Mouse (Mus musculus): ENCODE results near the gene Nosip. TPM values are rescaled to one million over a fixed set of nuclear protein-coding genes. Genes with fewer than 3 reads are reported as not detected.
"Not testable (repeated sequence)": the region's sequence is repeated elsewhere in the genome, so short reads cannot be mapped to it uniquely, and the experiment has no call there.

Gene Nosip
- total RNA-seq, 2 experiments from 2014 or later = 44.3 to 46.8 TPM

DNA sequence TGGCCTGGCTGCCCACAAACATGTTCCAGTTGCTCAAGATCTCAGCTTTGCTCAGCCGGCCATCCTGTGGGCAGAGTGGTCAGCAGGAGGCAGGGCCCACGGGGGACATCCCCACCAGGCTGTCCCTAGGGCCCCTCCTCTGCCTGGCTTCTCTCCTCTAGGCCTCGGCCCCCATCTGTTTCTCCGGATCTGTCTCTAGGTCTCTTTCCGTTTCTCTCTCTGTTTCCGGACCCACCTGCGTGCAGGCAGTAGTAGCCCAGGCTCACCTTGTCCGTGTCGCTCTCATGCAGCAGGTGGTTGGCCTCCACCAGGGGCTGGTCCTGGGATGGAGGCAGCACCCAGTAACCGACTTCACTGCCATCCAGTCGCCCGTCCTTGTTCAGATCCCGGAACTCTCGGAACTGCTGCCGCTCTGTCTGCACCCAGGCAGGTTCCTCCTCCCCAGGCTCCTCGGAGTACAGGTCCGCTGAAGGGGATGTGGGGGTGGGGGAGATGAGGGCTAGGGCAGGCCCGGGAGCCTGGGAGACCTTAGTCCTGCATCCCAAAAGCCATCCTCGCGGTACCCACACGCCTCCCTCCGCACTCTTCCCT is 21.2 kb downstream of the Nosip start:
- no peak for DNase-seq (ENCODE audit: low spot score in 2 of 2)

DNA sequence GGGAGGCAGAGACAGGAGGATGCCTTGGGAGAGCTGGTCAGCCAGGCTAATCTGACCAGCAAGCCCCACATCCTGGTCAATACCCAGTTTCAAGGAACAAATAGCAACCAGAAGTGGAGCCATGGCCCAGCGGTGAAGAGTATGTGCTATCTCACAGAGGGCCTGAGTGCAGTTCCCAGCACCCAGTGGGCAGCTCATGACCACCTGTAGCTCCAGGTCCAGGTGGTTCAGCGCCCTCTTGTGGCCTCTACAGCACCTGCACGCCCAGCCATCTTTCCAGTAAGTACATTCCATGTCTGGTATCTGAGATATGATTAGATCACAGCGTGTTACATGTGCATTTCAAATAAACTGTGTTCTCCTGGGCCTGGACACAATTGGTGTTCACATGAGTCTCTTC is 23.9 kb downstream of the Nosip start:
- DNase-seq (ENCODE audit: low spot score in 2 of 2) = no peak

DNA sequence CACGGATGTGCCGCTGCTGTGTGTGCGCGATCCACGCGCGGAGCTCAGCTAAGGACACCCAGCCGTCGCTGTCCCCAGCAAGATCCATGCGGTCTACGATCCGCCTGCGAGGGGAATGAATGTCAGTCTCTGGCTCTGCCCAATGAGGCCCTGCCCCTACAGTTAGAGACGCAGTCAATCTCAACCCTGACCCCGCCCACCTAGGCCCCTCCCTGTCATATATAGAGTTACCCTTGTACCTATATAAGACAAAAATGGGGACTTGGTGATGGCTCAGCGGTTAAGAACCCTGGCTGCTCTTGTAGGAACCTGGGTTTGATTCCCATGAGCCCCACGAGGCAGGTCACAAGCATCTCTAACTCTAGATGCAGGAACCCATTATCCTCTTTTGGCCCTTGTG is 26.4 kb downstream of the Nosip start:
- DNase-seq (ENCODE audit: low spot score in 2 of 2) = no peak

DNA sequence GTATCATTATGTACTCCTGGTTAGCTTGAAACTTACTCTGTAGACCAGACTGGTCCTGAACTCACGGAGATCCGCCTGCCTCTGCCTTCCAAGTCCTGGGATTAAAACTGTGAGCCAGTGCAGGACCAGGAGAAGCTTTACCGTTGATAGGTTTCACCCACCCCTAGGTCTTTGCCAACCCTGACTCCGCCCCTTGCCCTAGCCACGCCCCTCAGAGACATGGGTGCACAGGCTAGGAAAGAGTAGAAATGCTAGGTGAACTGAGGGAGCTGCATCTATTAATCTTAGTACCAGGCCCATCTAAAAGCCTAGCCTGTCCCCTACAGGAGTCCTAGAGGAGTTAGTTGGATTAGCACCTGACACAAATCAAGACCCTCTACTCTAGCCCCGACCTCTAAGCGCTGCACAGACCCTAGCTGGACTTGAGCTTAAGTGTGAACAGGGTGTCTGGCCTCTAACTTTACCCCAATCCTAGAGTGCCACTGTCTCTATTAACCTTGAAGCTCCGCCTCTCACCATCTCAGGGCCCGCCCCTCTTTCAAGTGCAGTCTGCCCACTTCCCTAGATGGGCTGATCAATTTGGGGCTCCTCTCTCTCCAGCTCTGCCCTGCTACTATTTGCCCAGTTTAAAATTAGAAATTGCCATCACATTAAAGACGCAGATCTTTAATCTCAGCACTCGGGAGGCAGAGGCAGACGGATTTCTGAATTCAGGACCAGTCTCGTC is 28.2 kb downstream of the Nosip start:
- no peak for DNase-seq (ENCODE audit: low spot score in 2 of 2)

DNA sequence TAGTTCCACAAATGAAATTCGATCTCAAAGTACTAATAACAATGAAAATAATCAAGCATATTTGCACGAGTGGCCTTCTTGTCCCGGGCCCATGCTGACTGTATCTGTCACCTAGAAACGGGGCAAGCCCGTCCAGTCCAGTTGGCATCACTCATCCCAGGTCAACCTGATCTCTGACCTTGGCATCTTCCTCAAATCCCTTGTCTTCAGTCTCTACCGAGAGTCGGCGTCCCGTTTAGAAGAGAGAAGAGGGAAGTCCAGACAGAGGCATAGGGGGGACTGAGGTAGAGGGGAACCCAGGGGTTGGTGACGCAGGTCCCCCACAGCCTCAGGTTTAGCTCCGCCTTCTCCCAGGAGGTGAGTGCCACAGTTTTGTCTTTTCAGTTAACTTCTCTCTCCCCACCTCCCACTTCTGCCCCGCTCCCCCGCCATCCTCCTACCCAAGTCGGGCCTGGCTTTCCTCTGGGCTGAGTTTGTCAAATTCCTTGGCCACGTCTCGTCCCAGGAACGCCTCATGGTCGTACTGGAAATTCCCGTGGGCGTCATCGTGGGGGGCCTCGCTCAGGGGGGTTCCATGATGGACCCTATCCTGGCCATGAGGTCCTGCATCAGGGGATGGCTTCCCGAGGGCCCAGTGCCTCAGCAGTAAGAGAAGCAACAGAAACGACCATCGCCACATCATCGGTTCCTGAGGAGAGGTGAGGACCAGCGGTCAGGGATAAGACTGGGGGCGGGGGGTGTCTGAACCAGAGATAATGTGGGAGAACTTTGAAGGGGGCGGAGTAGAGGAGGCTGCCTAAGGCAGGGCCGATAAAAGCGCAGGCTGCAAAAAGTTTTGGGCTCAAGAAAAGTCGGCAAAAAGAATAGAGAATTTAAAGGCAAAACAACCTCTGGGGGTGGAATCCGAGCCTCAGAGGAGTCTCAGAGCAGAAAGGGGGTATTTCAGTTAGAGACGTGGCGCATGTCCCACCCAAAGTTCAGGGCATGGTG is 29.1 kb downstream of the Nosip start:
- DNase-seq (ENCODE audit: low spot score in 2 of 2) = no peak

DNA sequence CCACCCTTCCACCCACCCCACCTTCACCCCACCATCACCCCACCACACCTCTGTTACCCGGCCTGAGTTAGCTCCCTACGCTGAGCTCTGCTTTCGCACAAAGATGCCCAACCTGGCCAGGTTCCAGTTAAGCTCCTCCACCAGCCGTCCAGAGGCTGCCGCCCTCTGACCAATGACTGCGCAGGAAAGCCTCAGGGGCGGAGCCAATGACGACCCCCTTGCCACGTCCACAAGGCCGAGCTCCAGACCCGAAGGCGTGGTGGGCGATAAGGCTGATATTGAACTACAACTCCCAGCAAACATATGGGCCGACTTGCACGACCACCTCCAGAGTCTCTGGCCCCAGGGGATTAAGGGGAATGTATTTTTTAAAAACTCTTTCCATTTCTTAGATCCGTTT is 29.8 kb downstream of the Nosip start, which contains the start of gene Rcn3:
TSS of gene Rcn3 (minus strand) at position 174 of the 400 bp plus-strand sequence.
- peak; percentile 56 to 65 for DNase-seq (ENCODE audit: low spot score in 2 of 2)

DNA sequence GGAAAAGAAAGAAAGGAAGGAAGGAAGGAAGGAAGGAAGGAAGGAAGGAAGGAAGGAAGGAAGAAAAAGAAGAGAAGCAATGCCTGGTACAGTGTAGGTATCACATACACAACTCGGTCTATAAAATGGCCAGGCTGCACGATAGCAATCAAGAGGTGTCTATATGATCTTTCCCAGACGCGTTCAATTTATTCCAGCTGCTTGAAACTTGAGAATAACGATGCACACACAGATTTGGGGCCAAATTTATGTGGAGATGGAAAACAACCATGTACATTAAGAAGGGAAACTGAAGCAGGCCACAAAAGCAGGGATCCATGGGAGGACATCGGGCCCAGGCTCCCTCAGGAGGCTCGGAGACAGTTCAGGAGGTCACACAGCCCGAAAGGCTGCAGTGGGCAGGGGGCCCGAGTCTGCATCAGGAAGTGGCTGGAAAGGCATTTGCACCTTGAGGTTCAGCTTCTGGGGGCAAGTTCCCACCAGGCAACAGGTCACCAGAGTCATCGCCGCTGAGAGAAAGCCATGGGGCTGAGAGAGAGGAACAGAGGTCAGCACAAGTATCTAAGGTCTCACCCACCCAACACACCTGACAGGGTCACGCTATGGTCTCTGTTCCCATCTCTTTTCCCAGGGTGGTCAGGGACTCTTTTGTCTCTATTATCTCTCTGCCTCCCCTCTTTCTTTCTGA is 30.7 kb downstream of the Nosip start:
- no peak for DNase-seq (ENCODE audit: low spot score in 2 of 2)

DNA sequence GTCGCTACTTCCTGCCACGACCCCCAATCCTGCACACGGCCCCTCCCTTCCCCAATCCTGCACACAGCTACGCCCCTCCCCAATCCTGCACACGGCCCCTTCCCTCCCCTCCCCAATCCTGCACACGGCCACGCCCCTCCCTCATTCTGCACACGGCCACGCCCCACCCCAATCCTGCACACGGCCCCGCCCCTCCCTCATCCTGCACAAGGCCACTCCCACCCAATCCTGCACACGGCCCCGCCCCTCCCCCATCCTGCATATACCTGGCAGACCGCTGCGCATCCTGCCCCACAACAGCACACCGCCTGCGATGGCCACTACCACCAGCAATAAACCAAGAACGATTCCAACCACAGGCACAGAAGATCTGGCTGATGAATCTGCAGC is 31.3 kb downstream of the Nosip start:
- no peak for DNase-seq (ENCODE audit: low spot score in 2 of 2)

DNA sequence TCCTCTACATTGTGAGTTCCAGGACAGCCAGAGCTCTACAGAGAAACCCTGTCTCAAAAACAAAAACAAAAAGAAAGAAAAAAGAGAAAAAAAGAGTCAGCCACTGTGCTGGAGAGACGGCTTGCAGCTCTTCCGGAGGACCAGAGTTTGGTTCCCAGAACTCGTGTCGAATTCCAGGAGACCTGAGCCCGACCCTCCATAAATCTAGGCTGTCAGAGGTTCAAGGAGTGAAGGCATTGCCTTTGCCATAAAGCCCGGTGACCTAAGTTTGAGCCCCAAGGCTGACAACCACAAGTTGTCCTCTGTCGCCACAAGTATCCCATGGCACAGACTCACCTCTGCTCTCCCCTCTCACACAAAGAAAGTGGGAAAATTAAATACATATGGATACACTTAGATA is 31.9 kb downstream of the Nosip start:
- DNase-seq (ENCODE audit: low spot score in 2 of 2) = no peak

DNA sequence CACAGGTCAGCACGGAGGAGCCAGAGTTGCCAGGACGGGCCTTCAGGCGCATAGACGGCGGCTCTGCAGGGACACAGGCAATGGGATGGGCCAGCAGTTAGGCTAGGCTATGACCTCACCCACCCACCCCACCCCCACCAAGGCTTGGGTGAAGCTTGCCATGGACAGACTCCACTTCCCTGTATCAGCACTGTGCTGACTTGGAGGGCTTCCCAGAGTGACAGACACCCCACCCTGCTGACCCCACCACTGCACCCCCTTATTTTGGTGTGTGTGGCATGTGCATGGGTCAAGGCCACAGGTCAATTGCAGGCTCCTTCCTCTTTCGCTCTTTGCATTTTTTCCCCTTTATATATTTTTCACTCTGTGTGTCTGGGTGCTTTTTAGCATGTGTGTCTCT is 33.1 kb downstream of the Nosip start:
- DNase-seq (ENCODE audit: low spot score in 2 of 2) = no peak

DNA sequence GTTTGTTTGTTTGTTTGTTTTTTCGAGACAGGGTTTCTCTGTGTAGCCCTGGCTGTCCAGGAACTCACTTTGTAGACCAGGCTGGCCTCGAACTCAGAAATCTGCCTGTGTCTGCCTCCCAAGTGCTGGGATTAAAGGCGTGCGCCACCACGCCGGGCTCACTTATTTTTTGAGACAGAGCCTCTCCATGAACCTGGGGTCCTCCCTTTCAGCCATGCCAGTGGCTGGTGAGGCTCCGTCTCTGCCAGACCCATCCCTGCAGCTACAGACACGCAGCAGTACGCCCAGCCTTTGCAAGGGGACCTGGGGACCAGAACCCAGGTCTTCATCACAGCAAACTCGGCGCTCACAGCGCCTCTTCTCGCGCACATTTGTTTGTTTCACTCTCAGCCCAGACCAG is 33.7 kb downstream of the Nosip start:
- DNase-seq (ENCODE audit: low spot score in 2 of 2) = not testable (repeated sequence)

DNA sequence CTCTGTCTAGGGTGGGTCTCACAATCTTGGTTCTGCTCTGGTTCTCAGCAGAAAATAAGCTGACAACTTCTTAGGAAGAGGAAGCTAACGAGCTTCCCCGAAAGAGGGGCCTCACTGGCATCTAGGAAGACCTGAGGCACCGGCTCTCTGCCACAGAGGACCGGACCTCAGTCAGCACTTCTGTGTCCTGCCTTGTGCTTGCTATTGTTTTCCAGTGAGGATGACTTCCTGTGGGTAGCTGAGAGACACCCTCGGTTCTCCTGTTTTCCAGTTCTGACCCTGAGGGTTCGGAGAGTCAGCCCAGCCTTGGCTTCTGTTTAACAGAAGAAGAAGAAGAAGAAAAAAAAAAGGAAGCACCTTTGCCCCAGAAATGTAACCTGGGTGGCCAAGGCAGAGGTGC is 35.2 kb downstream of the Nosip start:
- no peak for DNase-seq (ENCODE audit: low spot score in 2 of 2)

DNA sequence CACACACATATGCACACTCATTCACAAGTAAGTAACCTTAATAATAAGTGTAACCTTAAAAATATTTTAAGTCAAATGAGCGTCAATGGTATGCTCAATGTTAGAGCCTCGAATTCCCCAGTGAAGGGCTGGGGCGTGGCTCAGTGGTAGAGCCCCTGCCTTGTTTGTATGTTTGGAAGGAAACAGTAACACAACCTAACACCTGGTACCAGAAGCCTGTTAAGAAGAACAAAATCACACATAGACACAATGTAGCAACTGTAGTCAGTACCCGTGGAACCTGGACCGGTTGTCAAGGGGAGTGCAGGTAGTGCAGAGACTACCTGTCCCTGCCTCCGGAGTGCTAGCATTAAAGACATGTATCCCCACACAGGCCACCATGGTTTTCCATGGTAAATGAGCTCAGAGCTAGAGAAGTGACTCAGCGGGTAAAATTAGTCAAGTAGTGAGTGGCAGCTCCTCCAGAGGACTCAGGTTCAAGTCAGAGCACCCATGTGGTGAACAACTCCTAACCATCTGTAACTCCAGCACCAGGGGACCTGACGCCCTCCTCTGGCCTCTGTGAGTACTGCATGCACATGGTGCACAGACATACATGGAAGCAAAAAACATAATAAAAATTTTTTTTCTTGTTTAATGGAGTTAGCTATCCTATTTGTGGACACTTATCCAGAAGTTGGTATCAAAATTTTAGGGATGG is 36.5 kb downstream of the Nosip start:
- no peak for DNase-seq (ENCODE audit: low spot score in 2 of 2)

DNA sequence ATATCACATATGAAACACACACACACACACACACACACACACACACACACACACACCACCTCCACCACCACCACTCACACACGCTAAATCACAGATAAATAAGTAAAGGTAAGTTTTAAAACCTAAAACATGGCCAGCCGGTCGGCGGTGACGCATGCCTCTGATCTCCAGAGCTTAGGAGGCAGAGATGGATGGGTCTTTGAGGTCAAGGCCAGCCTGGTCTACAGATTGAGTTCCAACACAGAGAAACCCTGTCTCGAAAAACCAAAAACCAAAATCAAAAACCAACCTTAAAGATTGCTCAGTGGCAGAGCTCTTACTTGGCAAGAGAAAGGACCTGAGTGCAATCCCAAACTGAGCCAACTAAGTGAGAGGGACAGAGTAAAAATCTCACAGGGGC is 37.8 kb downstream of the Nosip start:
- DNase-seq (ENCODE audit: low spot score in 2 of 2) = no peak

DNA sequence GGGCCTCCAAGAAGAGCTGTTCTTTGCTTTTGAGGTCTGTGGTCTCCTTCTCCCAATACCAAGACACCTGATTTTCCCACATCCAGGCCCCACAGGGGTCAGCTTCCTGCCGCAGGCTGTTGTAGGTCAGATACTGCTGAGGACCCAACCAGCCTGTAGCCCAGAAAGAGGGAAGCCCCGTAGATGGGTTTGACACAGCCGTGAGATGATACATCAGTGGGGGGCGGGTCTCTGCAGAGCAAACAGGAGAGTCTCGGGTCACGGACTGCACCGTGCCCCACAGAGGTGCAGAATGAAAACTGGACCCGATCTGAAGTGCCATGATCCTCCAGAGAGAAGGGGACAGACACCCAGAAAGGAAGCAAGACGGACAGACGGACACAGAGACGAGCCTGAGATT is 40.2 kb downstream of the Nosip start:
- DNase-seq (ENCODE audit: low spot score in 2 of 2) = no peak

DNA sequence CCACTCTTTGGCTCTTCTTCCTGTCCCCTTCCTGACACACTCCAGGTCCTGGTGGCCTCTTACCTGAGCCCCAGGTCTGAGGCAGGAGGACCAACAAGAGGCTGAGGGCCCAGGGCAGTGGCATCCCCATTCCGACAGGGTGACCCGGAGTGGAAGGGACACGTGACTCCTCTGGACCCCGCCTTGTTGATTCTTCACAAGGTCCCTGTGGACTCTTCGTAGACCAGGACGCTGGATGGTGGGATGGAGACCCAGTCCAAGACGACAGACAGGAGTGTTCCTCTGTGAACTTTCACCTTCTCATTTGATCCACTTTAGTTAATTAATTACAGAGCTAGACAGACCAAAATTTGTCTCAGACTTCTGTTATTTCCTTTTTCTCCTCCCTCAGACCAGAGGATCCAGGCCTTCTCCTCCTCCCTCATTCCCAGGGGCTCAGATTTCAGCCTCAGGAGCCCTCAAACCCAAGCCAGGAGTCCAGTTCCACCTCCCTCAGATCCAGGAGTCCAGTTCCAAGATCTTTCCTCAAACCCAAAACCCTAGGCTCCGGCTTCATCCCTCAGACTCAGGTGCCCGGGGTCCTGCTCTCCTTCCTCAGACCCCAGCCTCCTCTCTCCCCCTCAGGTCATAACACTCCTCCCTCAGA is 40.8 kb downstream of the Nosip start:
- no peak for DNase-seq (ENCODE audit: low spot score in 2 of 2)

DNA sequence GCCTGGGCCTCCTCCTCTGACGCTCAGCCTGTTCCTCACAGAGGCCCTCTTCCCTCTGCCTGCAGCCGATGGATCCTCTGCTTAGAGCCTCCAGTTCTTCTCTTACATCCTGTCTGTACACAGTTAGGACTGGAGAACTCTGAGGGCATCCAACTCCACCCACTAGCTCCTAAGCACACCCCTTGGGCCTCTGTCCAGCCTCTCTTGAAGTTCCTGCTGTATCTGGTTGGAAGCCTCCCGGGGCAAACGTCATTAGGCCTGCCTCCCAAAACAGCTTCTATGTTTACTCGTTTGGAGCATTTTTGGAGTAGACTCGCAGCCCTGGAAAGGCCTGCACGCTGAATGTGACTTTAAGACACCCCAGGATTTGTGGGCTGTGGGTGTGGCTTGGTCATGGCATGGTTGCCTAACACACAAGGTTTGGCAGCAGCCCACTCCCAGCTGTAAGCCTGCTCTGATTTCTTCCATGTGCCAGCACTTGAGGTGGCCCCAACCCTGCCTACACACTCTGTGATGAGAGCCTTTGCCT is 41.5 kb downstream of the Nosip start, which contains the start of gene Fcgrt:
TSS of gene Fcgrt (minus strand) at position 200 of the 529 bp plus-strand sequence.
- DNase-seq (ENCODE audit: low spot score in 2 of 2) = peak; percentile 66 to 72

DNA sequence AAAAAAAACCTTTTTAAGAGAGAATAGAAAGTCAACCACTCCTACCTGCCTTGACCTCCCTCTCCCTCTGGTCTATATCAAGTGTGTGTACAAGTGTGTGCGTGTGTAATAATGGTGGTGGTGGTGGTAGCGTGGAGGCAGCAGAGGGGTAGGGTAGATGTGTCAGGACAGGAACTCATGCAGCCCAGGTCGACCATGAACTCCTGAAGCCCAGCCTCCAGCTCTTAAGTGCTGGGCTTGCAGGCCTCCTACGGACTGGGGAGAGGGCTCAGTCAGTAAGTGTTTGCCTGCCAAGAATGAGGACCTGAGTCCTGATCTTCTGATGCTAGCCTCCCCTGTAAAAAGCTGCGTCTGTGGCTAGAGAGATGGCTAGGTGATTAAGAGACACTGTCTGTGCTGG is 42.7 kb downstream of the Nosip start:
- DNase-seq (ENCODE audit: low spot score in 2 of 2) = no peak

DNA sequence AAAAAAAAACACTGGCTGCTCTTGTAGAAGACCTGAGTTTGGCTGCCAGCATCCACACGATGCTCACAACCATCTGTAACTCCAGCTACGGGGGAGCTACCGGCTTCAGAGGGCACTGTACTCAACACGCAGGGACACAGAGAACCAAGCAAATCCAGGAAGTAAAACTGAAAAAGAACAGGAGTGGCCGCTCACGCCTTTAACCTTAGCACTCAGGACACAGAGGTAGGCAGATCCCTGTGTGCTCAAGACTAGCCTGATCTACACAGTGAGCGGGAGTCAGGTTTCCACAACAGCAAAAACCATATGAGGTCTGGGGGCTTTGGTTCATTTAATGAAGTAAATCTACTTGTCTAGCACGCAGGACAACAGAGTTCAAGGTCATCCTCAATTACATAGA is 43.3 kb downstream of the Nosip start:
- DNase-seq (ENCODE audit: low spot score in 2 of 2) = no peak

DNA sequence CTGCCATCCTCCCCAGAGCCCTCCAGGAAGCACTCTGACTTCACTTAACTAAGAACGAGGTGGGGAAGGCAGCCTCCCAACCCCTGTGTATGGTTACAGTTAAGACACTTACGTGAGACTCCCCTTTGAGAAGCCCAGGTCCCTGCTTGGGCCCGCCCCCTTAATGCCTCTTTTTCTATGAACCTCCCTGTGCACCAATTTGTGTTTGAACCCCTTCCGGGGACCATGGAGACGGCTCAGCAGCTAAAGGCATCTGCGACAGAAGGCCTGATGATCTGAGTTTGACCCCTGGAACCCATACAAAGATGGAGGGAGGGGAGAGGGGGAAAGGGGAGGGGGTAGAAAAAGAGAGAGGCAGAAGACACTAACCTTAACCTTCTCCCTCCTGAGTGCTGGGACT is 44.2 kb downstream of the Nosip start:
- DNase-seq (ENCODE audit: low spot score in 2 of 2) = no peak
